Mouse (Mus musculus): Measurements from ENCODE around the gene Tnrc6c. TPM values are rescaled to one million over a fixed set of nuclear protein-coding genes. Genes with fewer than 3 reads are reported as not detected.

The Tnrc6c gene
- polyA plus RNA-seq, 1 experiment from 2014 or later: 12.6 TPM

GRCm38 (mm10) chr11:117743454-117744030, 89.5 kb downstream of the Tnrc6c start:
- Histone ChIP-seq H3K27ac (ENCODE audit: low read depth) (no peak overlapping the region), H3K9ac (ENCODE audit: low read length) (no peak overlapping the region), H3K9me3 (ENCODE audit: control insufficient read depth, low read length) (no peaks in the 10 kb centered on the region), H3K4me1 (replicated peaks; ENCODE audit: control insufficient read depth, insufficient read depth, low read length) (no peaks in the 10 kb centered on the region), H3K36me3 (ENCODE audit: control insufficient read depth, insufficient read depth, low read length) (peaks cover 98% of the 10 kb centered on the region), H3K4me3 (ENCODE audit: low read depth, low read length) (no peak overlapping the region), H3K27me3 (replicated peaks; ENCODE audit: control insufficient read depth, insufficient read depth, low read length) (no peaks in the 10 kb centered on the region), H3K4me2 (ENCODE audit: low read length) (no peak overlapping the region)
- WGBS: 60% methylated on average over 4 of the region's 4 CpGs
- no peak for DNase-seq (ENCODE audit: low spot score)
- no peak for ATAC-seq (replicated peaks; ENCODE audit: low FRiP score, low TSS enrichment, low read depth)

- Histone ChIP-seq H3K27me3 (replicated peaks; ENCODE audit: control insufficient read depth, insufficient read depth, low read length) (no peaks in the 10 kb centered on the region), H3K4me3 (ENCODE audit: low read depth, low read length) (no peak overlapping the region), H3K9me3 (ENCODE audit: control insufficient read depth, low read length) (no peaks in the 10 kb centered on the region), H3K9ac (ENCODE audit: low read length) (no peak overlapping the region), H3K27ac (ENCODE audit: low read depth) (no peak overlapping the region), H3K4me1 (replicated peaks; ENCODE audit: control insufficient read depth, insufficient read depth, low read length) (no peaks in the 10 kb centered on the region), H3K4me2 (ENCODE audit: low read length) (no peak overlapping the region), H3K36me3 (ENCODE audit: control insufficient read depth, insufficient read depth, low read length) (peaks cover 97% of the 10 kb centered on the region)
- DNase-seq (ENCODE audit: low spot score) (no peak), ATAC-seq (replicated peaks; ENCODE audit: low FRiP score, low TSS enrichment, low read depth) (no peak)
- WGBS: 88% methylated on average over 4 of the region's 4 CpGs
Measured at GRCm38 (mm10) chr11:117748628-117749027, 94.5 kb downstream of the Tnrc6c start.

DNA sequence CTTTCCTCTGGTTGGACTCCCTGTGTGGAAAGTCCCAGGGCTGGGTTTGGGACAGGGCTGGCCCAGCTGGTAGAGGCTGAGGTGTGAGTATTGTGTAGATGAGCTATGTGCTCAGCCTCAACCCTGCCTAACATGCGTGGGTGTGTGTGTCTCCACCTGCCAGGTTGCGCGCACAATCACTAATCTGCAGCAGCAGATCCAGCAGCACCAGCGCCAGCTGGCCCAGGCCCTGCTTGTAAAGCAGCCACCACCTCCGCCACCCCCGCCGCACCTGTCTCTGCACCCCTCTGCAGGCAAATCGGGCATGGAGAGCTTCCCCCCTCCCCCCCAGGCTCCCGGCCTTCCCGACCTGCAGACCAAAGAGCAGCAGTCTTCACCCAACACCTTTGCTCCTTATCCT, 95.3 kb downstream of the Tnrc6c start:
- Histone ChIP-seq H3K4me1 (replicated peaks; ENCODE audit: control insufficient read depth, insufficient read depth, low read length) (no peaks in the 10 kb centered on the region), H3K27me3 (replicated peaks; ENCODE audit: control insufficient read depth, insufficient read depth, low read length) (no peaks in the 10 kb centered on the region), H3K9me3 (ENCODE audit: control insufficient read depth, low read length) (no peaks in the 10 kb centered on the region), H3K4me2 (ENCODE audit: low read length) (no peak overlapping the region), H3K9ac (ENCODE audit: low read length) (no peak overlapping the region), H3K36me3 (ENCODE audit: control insufficient read depth, insufficient read depth, low read length) (peaks cover 98% of the 10 kb centered on the region), H3K4me3 (ENCODE audit: low read depth, low read length) (no peak overlapping the region), H3K27ac (ENCODE audit: low read depth) (no peak overlapping the region)
- DNase-seq (ENCODE audit: low spot score): no peak
- no peak for ATAC-seq (replicated peaks; ENCODE audit: low FRiP score, low TSS enrichment, low read depth)
- WGBS: 94% methylated on average over 10 of the region's 10 CpGs

DNA sequence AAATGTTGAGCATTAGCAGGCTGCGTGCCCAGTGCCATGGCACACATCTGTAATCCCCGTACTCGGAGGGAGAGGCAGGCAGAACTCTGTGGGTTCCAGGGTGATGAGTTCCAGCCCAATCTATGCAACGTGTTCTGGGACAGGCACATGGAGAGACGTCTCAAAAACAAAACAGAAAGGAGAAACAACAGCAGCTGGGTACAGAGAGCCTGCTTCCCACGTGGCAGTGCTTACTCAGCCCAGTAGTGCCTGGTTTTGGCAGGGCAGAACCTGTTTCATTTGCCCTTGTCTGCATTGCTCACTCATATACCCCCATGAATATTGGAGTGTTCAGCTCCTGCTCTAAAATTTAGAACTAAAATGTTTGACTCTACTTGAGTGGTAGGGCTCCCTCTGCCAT, 97.5 kb downstream of the Tnrc6c start:
- no peak overlapping the region for H3K4me2 ChIP-seq (ENCODE audit: low read length)
- no peaks in the 10 kb centered on the region for H3K9me3 ChIP-seq (ENCODE audit: control insufficient read depth, low read length)
- H3K4me3 ChIP-seq (ENCODE audit: low read depth, low read length): no peak overlapping the region
- ATAC-seq (replicated peaks; ENCODE audit: low FRiP score, low TSS enrichment, low read depth): no peak
- H3K9ac ChIP-seq (ENCODE audit: low read length): no peak overlapping the region
- WGBS: 76% methylated on average over 6 of the region's 6 CpGs
- no peaks in the 10 kb centered on the region for H3K4me1 ChIP-seq (replicated peaks; ENCODE audit: control insufficient read depth, insufficient read depth, low read length)
- DNase-seq (ENCODE audit: low spot score): no peak
- no peak overlapping the region for H3K27ac ChIP-seq (ENCODE audit: low read depth)
- no peaks in the 10 kb centered on the region for H3K27me3 ChIP-seq (replicated peaks; ENCODE audit: control insufficient read depth, insufficient read depth, low read length)
- H3K36me3 ChIP-seq (ENCODE audit: control insufficient read depth, insufficient read depth, low read length): peaks cover 99% of the 10 kb centered on the region

DNA sequence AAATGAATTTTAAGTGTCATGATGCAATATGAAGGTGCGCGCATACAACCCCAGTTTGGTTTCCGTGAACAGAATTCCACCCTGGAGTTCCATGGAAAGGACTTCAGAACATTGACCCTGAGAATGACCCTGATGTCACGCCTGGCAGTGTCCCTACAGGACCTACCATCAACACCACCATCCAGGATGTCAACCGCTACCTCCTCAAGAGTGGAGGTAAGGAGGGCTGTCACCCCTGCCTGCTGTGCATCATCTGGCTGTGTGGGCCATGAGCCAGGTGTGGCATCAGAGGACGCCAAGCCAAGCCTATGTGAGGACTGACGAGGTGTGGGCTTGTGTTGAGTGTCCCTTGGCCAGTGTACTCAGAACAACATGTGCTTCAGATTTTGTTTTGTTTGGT, 101.8 kb downstream of the Tnrc6c start:
- Histone ChIP-seq H3K36me3 (ENCODE audit: control insufficient read depth, insufficient read depth, low read length) (peaks cover 99% of the 10 kb centered on the region), H3K4me2 (ENCODE audit: low read length) (no peak overlapping the region), H3K4me3 (ENCODE audit: low read depth, low read length) (no peak overlapping the region), H3K27me3 (replicated peaks; ENCODE audit: control insufficient read depth, insufficient read depth, low read length) (no peaks in the 10 kb centered on the region), H3K9ac (ENCODE audit: low read length) (no peak overlapping the region), H3K4me1 (replicated peaks; ENCODE audit: control insufficient read depth, insufficient read depth, low read length) (no peaks in the 10 kb centered on the region), H3K9me3 (ENCODE audit: control insufficient read depth, low read length) (no peaks in the 10 kb centered on the region), H3K27ac (ENCODE audit: low read depth) (no peak overlapping the region)
- ATAC-seq (replicated peaks; ENCODE audit: low FRiP score, low TSS enrichment, low read depth) (no peak), DNase-seq (ENCODE audit: low spot score) (no peak)
- WGBS: 95% methylated on average over 7 of the region's 7 CpGs

GRCm38 (mm10) chr11:117759267-117759666, 105.2 kb downstream of the Tnrc6c start:
- no peak overlapping the region for H3K9ac ChIP-seq (ENCODE audit: low read length)
- no peak overlapping the region for H3K27ac ChIP-seq (ENCODE audit: low read depth)
- no peaks in the 10 kb centered on the region for H3K9me3 ChIP-seq (ENCODE audit: control insufficient read depth, low read length)
- H3K4me2 ChIP-seq (ENCODE audit: low read length): no peak overlapping the region
- no peaks in the 10 kb centered on the region for H3K4me1 ChIP-seq (replicated peaks; ENCODE audit: control insufficient read depth, insufficient read depth, low read length)
- peaks cover 95% of the 10 kb centered on the region for H3K36me3 ChIP-seq (ENCODE audit: control insufficient read depth, insufficient read depth, low read length)
- ATAC-seq (replicated peaks; ENCODE audit: low FRiP score, low TSS enrichment, low read depth) (no peak), DNase-seq (ENCODE audit: low spot score) (no peak)
- WGBS: 90% methylated on average over 10 of the region's 10 CpGs
- no peaks in the 10 kb centered on the region for H3K27me3 ChIP-seq (replicated peaks; ENCODE audit: control insufficient read depth, insufficient read depth, low read length)
- no peak overlapping the region for H3K4me3 ChIP-seq (ENCODE audit: low read depth, low read length)

- Histone ChIP-seq H3K36me3 (ENCODE audit: control insufficient read depth, insufficient read depth, low read length) (peaks cover 89% of the 10 kb centered on the region), H3K4me2 (ENCODE audit: low read length) (no peak overlapping the region), H3K4me1 (replicated peaks; ENCODE audit: control insufficient read depth, insufficient read depth, low read length) (no peaks in the 10 kb centered on the region), H3K4me3 (ENCODE audit: low read depth, low read length) (no peak overlapping the region), H3K27me3 (replicated peaks; ENCODE audit: control insufficient read depth, insufficient read depth, low read length) (no peaks in the 10 kb centered on the region), H3K27ac (ENCODE audit: low read depth) (no peak overlapping the region), H3K9ac (ENCODE audit: low read length) (no peak overlapping the region), H3K9me3 (ENCODE audit: control insufficient read depth, low read length) (no peaks in the 10 kb centered on the region)
- ATAC-seq (replicated peaks; ENCODE audit: low FRiP score, low TSS enrichment, low read depth) (peak; percentile 19; the same call in 1 of the 2 replicates), DNase-seq (ENCODE audit: low spot score) (no peak)
- 92% methylated on average over 26 of the region's 26 CpGs for WGBS
Measured at GRCm38 (mm10) chr11:117760374-117761119, 106.5 kb downstream of the Tnrc6c start.

DNA sequence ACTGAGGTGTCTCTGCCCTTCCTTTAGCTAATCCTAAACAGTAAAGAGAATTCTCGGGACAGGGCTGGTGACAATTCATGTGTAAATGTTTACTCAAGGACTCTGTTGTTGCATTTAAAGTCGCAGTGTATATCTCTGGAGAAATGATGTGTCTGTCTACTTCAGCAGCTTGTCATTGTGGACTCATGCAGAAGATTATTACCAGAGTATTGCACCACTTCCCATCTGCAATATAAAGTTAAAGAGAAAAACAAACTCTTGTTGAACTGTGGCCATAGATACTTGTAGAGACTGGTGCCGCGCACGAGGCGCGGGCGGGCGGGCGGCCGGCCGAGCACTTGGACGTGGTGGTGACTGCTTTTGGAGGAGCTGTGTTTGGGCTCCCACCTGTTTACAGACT, 107.7 kb downstream of the Tnrc6c start:
- Histone ChIP-seq H3K9me3 (ENCODE audit: control insufficient read depth, low read length) (no peaks in the 10 kb centered on the region), H3K27ac (ENCODE audit: low read depth) (no peak overlapping the region), H3K4me2 (ENCODE audit: low read length) (no peak overlapping the region), H3K36me3 (ENCODE audit: control insufficient read depth, insufficient read depth, low read length) (peaks cover 84% of the 10 kb centered on the region), H3K4me3 (ENCODE audit: low read depth, low read length) (no peak overlapping the region), H3K4me1 (replicated peaks; ENCODE audit: control insufficient read depth, insufficient read depth, low read length) (no peaks in the 10 kb centered on the region), H3K27me3 (replicated peaks; ENCODE audit: control insufficient read depth, insufficient read depth, low read length) (no peaks in the 10 kb centered on the region), H3K9ac (ENCODE audit: low read length) (no peak overlapping the region)
- DNase-seq (ENCODE audit: low spot score) (no peak), ATAC-seq (replicated peaks; ENCODE audit: low FRiP score, low TSS enrichment, low read depth) (no peak)
- WGBS: 82% methylated on average over 13 of the region's 13 CpGs

DNA sequence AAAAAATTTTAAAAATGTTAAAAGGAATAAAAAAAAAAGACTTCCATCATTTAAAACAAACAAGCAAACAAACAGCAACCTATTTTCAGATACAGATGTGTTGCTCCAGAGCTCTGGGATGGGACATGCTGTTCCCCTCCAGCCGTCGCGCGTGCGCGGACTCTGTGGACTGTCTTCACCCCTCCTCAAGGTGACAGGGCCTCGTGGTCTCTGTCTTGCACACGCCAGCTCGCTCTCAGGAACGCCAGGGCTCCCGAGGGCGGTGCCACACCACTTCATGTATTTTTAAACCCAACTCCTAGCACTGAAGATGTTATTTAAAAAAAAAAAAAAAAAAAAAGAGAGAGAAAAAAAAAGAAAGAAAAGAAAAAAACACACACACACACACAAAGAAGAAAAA, 108.2 kb downstream of the Tnrc6c start:
- no peak overlapping the region for H3K9ac ChIP-seq (ENCODE audit: low read length)
- WGBS: 82% methylated on average over 12 of the region's 12 CpGs
- no peak overlapping the region for H3K4me3 ChIP-seq (ENCODE audit: low read depth, low read length)
- peaks cover 79% of the 10 kb centered on the region for H3K36me3 ChIP-seq (ENCODE audit: control insufficient read depth, insufficient read depth, low read length)
- H3K4me1 ChIP-seq (replicated peaks; ENCODE audit: control insufficient read depth, insufficient read depth, low read length): no peaks in the 10 kb centered on the region
- H3K27me3 ChIP-seq (replicated peaks; ENCODE audit: control insufficient read depth, insufficient read depth, low read length): no peaks in the 10 kb centered on the region
- DNase-seq (ENCODE audit: low spot score): no peak
- H3K27ac ChIP-seq (ENCODE audit: low read depth): no peak overlapping the region
- H3K4me2 ChIP-seq (ENCODE audit: low read length): no peak overlapping the region
- no peaks in the 10 kb centered on the region for H3K9me3 ChIP-seq (ENCODE audit: control insufficient read depth, low read length)
- ATAC-seq (replicated peaks; ENCODE audit: low FRiP score, low TSS enrichment, low read depth): no peak

Data from intestine, embryonic 14.5 days (tissue).